Mouse (Mus musculus) forebrain, embryonic 11.5 days (tissue): ENCODE measurements around the gene Spn. TPM values are rescaled to one million over a fixed set of nuclear protein-coding genes. Genes with fewer than 3 reads are reported as not detected.

Experiments used
- ATAC-seq: fragments of 200-750 bp; cut with Nextera tagmentation; replicated peaks from 2 replicates; pipeline ENCODE4 v1.8.0; 2017; ENCODE audit warnings: moderate TSS enrichment; ENCODE audit not compliant: low FRiP score
- DNase-seq: peaks from one replicate; pipeline ENCODE4 v3.0.0-alpha.2; 2017; ENCODE audit warnings: low spot score
- H3K27ac ChIP-seq: fragments of 300-500 bp; sonication (generic); 2 replicates; pipeline ENCODE4 v1.5.1; 2014; ENCODE audit warnings: low read depth, low read length
- H3K27me3 ChIP-seq: fragments of 300-500 bp; sonication (generic); 2 replicates; pipeline ENCODE4 v1.6.1; 2014; ENCODE audit warnings: mild to moderate bottlenecking, low read length, mixed read lengths; ENCODE audit not compliant: control insufficient read depth, insufficient read depth
- H3K36me3 ChIP-seq: fragments of 300-500 bp; sonication (generic); 2 replicates; pipeline ENCODE4 v1.6.1; 2014; ENCODE audit warnings: mild to moderate bottlenecking, low read length, moderate library complexity, mixed read lengths; ENCODE audit not compliant: control insufficient read depth, insufficient read depth
- H3K4me1 ChIP-seq: fragments of 300-500 bp; sonication (generic); replicated peaks from 2 replicates; pipeline ENCODE4 v1.6.1; 2014; ENCODE audit warnings: low read length, mixed read lengths; ENCODE audit not compliant: control insufficient read depth, insufficient read depth
- H3K4me2 ChIP-seq: fragments of 300-500 bp; sonication (generic); 2 replicates; pipeline ENCODE4 v1.6.1; 2014; ENCODE audit warnings: low read depth, mild to moderate bottlenecking, low read length, moderate library complexity, mixed read lengths; ENCODE audit not compliant: severe bottlenecking
- H3K4me3 ChIP-seq: fragments of 300-500 bp; sonication (generic); 2 replicates; pipeline ENCODE4 v1.5.1; 2014; ENCODE audit warnings: low read depth, low read length
- H3K9ac ChIP-seq: fragments of 300-500 bp; sonication (generic); 2 replicates; pipeline ENCODE4 v1.6.1; 2014; ENCODE audit warnings: low read length
- H3K9me3 ChIP-seq: fragments of 300-500 bp; sonication (generic); 2 replicates; pipeline ENCODE4 v1.6.1; 2016; ENCODE audit warnings: low read length, mixed read lengths; ENCODE audit not compliant: control insufficient read depth
- WGBS: fragments of 180-500 bp; shearing (Covaris S2); extraction: QIAGEN DNeasy Blood & Tissue Kit; methylation state at CpG from one replicate; pipeline ENCODE4 v1.1.7; 2014; 5-methylcytosine and 5-hydroxymethylcytosine counted together
- polyA plus RNA-seq: library from polyadenylated mRNA; unstranded; fragments of >200 nt; fragmentation: Nextera tagmentation; extraction: Ambion mirVana; gene quantifications from 2 replicates; pipeline ENCODE4 v1.2.1, GENCODE M21; 2014

Spn gene
- polyA plus RNA-seq, 1 experiment from 2014 or later = 0.11 TPM

DNA sequence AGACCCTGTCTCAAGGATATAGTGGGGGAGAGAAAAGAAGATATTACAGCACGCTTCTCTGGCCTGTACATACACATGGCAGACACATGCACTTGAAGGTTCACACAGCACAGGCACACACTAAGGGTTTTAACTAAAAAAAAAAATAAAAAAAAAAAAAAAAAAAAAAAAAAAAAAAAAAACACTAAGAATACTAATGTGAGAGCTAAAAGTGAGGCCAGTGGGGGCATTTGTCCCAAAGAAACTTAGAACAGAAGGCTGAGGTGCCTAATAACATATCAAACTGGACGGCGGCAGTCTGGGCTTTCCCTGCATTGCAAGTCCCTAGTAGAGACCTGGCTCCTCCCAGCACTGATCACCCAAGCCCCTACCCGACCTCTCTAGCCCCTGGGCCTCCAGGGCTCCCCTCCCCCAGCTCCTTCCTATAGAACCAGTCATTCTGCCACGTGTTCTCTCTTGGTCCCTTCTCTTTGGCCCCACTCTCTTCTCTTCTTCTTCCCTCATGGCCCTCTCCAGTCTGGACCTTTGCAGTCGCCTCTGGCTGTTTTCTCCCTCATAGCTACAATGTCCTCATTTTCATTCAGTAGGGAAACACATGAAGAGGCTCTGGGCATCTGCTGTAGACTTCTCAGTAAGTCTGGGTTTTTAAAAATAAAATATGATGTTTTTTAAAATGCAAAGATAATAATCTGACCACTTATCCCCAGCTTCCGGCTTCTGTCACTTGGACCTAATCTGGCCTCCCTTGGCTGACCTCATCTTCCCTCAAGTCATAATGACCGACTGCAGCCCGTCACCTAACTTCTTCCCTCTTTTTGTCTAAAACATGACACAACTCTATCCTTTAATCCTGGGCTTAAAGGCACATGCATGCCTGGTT, 8.0 kb upstream of the Spn start:
- H3K4me3 ChIP-seq = no peak overlapping the region
- no peaks in the 10 kb centered on the region for H3K27me3 ChIP-seq
- H3K4me2 ChIP-seq = no peak overlapping the region
- 52% methylated on average over 9 of the region's 9 CpGs for WGBS
- DNase-seq (no peak), ATAC-seq (no peak)
- no peaks in the 10 kb centered on the region for H3K4me1 ChIP-seq
- no peaks in the 10 kb centered on the region for H3K36me3 ChIP-seq
- H3K9me3 ChIP-seq = no peaks in the 10 kb centered on the region
- no peak overlapping the region for H3K9ac ChIP-seq
- no peak overlapping the region for H3K27ac ChIP-seq

DNA sequence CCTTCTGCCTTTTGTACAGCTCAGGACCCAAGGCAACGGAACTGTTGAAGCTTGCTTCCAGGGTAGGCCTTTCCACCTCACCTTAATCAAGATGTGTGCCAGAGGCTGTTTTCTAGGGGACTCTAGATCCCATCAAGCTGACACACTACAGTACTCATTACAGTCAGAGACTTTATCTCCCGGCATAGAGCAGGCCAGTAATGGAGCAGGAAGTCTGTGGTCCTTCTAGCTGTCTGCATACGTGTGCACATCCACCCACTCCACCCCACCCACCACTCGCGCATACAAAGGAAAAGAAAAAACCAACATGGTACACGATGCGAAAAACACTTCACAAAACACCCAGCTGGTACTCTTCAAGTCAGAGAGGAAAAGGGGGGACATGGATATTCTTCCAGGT, 6.8 kb upstream of the Spn start:
- Histone ChIP-seq H3K4me2 (no peak overlapping the region), H3K36me3 (no peaks in the 10 kb centered on the region), H3K27me3 (no peaks in the 10 kb centered on the region), H3K9ac (no peak overlapping the region), H3K9me3 (no peaks in the 10 kb centered on the region), H3K4me3 (no peak overlapping the region), H3K4me1 (no peaks in the 10 kb centered on the region), H3K27ac (no peak overlapping the region)
- ATAC-seq (no peak), DNase-seq (no peak)
- WGBS = 87% methylated on average over 7 of the region's 7 CpGs

DNA sequence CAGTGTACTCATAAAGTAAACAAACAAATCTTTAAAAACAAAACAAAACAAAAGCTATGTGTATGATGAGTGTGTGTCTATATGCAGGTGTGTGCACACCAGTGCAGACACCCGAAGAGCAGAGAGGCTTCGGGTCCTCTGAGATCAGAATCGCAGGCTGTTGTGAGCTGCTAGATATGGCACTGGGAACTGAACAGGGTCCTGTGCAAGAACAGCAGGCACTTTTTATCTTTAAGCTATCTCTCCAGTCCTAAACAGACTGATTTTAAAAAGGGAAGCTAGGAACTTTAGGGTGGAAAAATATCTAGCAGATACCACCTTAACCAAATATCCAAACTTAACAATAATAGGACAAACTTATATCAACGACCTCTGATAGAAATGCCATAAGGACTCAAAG, 5.0 kb upstream of the Spn start:
- Histone ChIP-seq H3K27me3 (no peaks in the 10 kb centered on the region), H3K4me1 (no peaks in the 10 kb centered on the region), H3K9ac (no peak overlapping the region), H3K4me2 (no peak overlapping the region), H3K27ac (no peak overlapping the region), H3K9me3 (no peaks in the 10 kb centered on the region), H3K36me3 (no peaks in the 10 kb centered on the region), H3K4me3 (no peak overlapping the region)
- DNase-seq = no peak
- ATAC-seq = no peak
- 88% methylated on average over 4 of the region's 4 CpGs for WGBS

DNA sequence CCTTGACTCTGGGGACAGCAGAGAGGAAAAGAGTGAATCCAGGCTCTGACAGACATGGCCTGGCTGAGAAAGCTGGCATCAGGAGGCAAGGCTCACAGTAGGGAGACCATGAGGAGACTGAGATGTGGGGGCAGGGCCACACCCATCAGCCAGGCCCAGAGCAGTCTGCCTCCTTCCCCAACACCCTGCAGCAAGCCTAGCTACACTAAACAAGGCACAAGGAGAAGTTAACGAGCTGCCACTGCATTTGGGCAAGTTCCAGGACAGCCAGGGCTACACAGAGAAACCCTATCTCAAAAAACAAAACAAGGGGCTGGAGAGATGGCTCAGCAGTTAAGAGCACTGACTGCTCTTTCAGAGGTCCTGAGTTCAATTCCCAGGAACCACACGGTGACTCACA, 4.6 kb upstream of the Spn start:
- Histone ChIP-seq H3K27ac (no peak overlapping the region), H3K36me3 (no peaks in the 10 kb centered on the region), H3K4me2 (no peak overlapping the region), H3K9me3 (no peaks in the 10 kb centered on the region), H3K4me1 (no peaks in the 10 kb centered on the region), H3K4me3 (no peak overlapping the region), H3K9ac (no peak overlapping the region), H3K27me3 (no peaks in the 10 kb centered on the region)
- ATAC-seq = no peak
- no peak for DNase-seq
- 46% methylated on average over 2 of the region's 2 CpGs for WGBS

DNA sequence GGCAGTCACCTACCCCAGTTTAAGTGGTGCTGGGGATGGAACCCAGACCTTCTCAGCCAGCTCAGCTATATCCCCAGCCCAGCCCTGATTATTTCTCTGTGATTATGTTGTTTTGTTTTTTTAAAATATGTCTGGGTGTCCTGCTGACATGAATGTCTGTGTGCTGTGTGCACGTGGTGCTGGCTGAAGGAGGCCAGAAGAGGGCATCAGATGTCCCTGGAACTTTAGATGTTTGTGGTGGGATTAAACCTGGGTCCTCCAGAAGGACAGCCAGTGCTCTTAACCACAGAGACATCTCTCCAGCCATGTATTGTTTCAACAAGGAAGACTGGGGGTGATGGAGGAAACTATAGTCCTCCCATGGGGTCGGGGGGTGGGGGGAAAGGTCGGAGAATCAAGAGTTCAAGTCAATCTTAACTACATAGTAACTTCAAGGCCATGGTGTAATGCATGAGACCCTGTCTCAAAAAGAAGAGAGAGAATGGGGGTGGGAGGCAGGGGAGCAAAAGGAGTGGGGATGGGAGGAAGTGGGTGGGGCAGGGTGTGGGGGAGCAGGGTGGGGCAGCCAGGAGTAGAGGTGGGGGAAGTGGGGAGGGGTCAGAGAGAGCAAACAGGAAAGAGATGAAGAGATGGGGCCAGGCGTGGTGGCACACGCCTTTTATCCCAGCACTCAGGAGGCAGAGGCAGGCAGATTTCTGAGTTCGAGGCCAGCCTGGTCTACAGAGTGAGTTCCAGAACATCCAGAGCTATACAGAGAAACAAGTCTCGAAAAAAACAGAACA, 3.2 kb upstream of the Spn start:
- no peak overlapping the region for H3K4me2 ChIP-seq
- DNase-seq (no peak), ATAC-seq (no peak)
- H3K4me1 ChIP-seq = no peaks in the 10 kb centered on the region
- H3K4me3 ChIP-seq = no peak overlapping the region
- H3K36me3 ChIP-seq = no peaks in the 10 kb centered on the region
- no peak overlapping the region for H3K9ac ChIP-seq
- WGBS = 68% methylated on average over 7 of the region's 7 CpGs
- no peak overlapping the region for H3K27ac ChIP-seq
- H3K27me3 ChIP-seq = no peaks in the 10 kb centered on the region
- H3K9me3 ChIP-seq = no peaks in the 10 kb centered on the region

DNA sequence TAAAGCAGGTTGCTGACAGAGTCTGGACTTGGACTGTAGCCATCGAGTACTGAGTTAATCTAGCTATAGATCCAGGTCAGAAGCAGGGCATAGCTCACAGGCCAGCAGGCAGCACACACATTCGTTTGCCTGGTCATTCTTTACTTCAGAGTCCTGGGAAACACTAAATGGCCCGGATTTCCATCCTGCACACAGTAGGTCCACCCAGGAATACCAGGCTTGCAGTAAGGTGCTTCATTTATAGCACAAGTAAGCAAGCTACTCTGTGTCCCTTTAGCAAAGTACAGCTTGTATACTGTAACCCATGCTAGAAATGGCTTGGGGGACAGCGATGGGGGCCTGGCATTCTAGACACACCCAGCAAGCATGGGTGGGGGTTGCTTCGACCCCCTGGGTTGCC, 1.9 kb upstream of the Spn start:
- no peak overlapping the region for H3K9ac ChIP-seq
- no peaks in the 10 kb centered on the region for H3K9me3 ChIP-seq
- H3K36me3 ChIP-seq = no peaks in the 10 kb centered on the region
- no peaks in the 10 kb centered on the region for H3K4me1 ChIP-seq
- no peak for ATAC-seq
- H3K27me3 ChIP-seq = no peaks in the 10 kb centered on the region
- 61% methylated on average over 5 of the region's 5 CpGs for WGBS
- no peak overlapping the region for H3K4me2 ChIP-seq
- no peak for DNase-seq
- H3K4me3 ChIP-seq = no peak overlapping the region
- H3K27ac ChIP-seq = no peak overlapping the region

DNA sequence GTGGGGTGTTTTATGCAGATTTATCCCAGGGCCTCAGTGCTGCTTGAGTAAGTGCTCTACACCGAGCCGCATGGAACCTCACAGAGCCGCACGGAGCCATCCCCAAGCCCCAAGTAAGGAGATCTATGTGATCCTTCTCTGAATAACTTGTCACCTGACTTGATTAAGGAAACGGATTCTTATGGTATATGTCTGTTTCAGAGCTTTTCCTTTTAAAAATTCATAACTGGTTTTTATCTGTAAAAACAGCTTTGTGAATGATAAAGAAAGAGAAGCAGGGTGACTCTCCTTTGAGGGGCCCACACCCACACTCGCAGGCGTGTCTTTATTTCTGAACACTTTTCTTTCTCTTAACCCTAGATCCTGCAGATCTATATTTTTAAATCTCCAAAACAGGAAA, 1.5 kb upstream of the Spn start:
- 91% methylated on average over 7 of the region's 7 CpGs for WGBS

DNA sequence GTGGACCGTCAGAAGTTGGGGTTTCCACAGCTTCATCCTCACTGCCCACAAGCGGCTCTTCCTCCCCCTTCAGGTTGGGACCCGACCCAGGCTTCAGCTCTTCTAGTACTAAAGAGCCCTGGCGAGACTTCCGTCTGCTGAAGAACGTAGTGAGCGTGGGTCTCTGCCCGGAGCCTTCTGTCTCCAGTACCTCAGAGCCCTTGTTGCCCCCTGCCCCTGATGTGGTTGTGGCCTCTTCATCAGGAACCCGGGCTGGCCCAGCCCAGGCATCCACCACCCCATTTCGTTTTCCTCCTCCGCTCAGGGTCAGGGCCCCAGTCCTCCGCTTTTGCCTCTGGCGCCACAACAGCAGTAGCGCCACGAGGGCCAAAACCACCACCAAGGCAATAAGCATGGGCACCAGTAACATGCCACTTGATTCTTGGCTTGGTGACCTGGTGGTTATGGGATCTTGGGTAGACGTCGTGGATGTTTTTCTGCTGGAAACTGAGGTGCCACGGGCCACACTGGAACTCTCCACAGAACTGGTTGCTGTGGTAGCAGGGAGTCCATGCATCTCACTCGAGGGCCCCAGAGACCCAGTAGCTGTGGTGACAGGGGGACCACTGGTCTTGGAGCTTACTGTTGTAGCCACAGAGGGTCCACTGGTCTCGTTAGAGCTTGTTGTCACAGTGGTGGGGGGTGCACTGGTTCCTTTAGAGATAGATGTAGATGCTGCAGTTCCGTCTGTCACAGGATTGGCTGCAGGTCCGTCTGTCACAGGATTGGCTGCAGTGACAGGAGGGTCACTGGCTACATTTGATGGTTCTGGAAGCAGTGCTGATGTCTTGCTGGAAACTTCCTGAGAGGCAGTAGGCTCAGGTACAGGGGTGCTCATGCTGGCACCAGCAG, 1.2 kb downstream of the Spn start:
- Histone ChIP-seq H3K27me3 (no peaks in the 10 kb centered on the region), H3K4me2 (no peak overlapping the region), H3K4me1 (no peaks in the 10 kb centered on the region), H3K27ac (no peak overlapping the region), H3K9ac (no peak overlapping the region), H3K9me3 (no peaks in the 10 kb centered on the region), H3K36me3 (no peaks in the 10 kb centered on the region), H3K4me3 (no peak overlapping the region)
- ATAC-seq (no peak), DNase-seq (no peak)
- WGBS = 86% methylated on average over 22 of the region's 22 CpGs

More for the DNA sequence above, 1.5 kb upstream of the Spn start:
- Histone ChIP-seq H3K9me3 (no peaks in the 10 kb centered on the region), H3K36me3 (no peaks in the 10 kb centered on the region), H3K27me3 (no peaks in the 10 kb centered on the region), H3K4me3 (no peak overlapping the region), H3K27ac (no peak overlapping the region), H3K4me1 (no peaks in the 10 kb centered on the region), H3K4me2 (no peak overlapping the region), H3K9ac (no peak overlapping the region)
- DNase-seq = no peak
- ATAC-seq = no peak
